Mouse (Mus musculus): ENCODE measurements around the gene Sema6d. TPM values are rescaled to one million over a fixed set of nuclear protein-coding genes. Genes with fewer than 3 reads are reported as not detected.
A peak's percentile ranks its signal among the peaks of the same experiment; 100 is the strongest.
"Not testable (repeated sequence)": the region's sequence is repeated elsewhere in the genome, so short reads cannot be mapped to it uniquely, and the experiment has no call there.

Gene Sema6d
- total RNA-seq, 1 experiment from 2014 or later, result not detected

GRCm38 (mm10) chr2:124258108-124258507, 168.3 kb downstream of the Sema6d start:
- no peak for ATAC-seq (replicated peaks; ENCODE audit: insufficient number of reproducible peaks, low FRiP score, low TSS enrichment, poor library complexity, severe bottlenecking)

- ATAC-seq (replicated peaks; ENCODE audit: insufficient number of reproducible peaks, low FRiP score, low TSS enrichment, poor library complexity, severe bottlenecking), result peak; percentile 75
Measured at GRCm38 (mm10) chr2:124264309-124264708, 174.5 kb downstream of the Sema6d start.

- ATAC-seq (replicated peaks; ENCODE audit: insufficient number of reproducible peaks, low FRiP score, low TSS enrichment, poor library complexity, severe bottlenecking), result no peak
Measured at GRCm38 (mm10) chr2:124271156-124271555, 181.4 kb downstream of the Sema6d start.

GRCm38 (mm10) chr2:124277492-124277891, 187.7 kb downstream of the Sema6d start:
- no peak for ATAC-seq (replicated peaks; ENCODE audit: insufficient number of reproducible peaks, low FRiP score, low TSS enrichment, poor library complexity, severe bottlenecking)

GRCm38 (mm10) chr2:124285109-124285508, 195.3 kb downstream of the Sema6d start:
- no peak for ATAC-seq (replicated peaks; ENCODE audit: insufficient number of reproducible peaks, low FRiP score, low TSS enrichment, poor library complexity, severe bottlenecking)

- ATAC-seq (replicated peaks; ENCODE audit: insufficient number of reproducible peaks, low FRiP score, low TSS enrichment, poor library complexity, severe bottlenecking), result 0 out of 2 replicates have a peak, but pooled peaks have one; percentile 31
Measured at GRCm38 (mm10) chr2:124289356-124289755, 199.6 kb downstream of the Sema6d start.

GRCm38 (mm10) chr2:124291145-124291544, 201.4 kb downstream of the Sema6d start:
- ATAC-seq (replicated peaks; ENCODE audit: insufficient number of reproducible peaks, low FRiP score, low TSS enrichment, poor library complexity, severe bottlenecking), result no peak

- ATAC-seq (replicated peaks; ENCODE audit: insufficient number of reproducible peaks, low FRiP score, low TSS enrichment, poor library complexity, severe bottlenecking), result no peak
Measured at GRCm38 (mm10) chr2:124293601-124294000, 203.8 kb downstream of the Sema6d start.

GRCm38 (mm10) chr2:124298351-124298750, 208.6 kb downstream of the Sema6d start:
- ATAC-seq (replicated peaks; ENCODE audit: insufficient number of reproducible peaks, low FRiP score, low TSS enrichment, poor library complexity, severe bottlenecking), result no peak

- ATAC-seq (replicated peaks; ENCODE audit: insufficient number of reproducible peaks, low FRiP score, low TSS enrichment, poor library complexity, severe bottlenecking), result 0 out of 2 replicates have a peak, but pooled peaks have one; percentile 27
Measured at GRCm38 (mm10) chr2:124298872-124299271, 209.1 kb downstream of the Sema6d start.

- no peak for ATAC-seq (replicated peaks; ENCODE audit: insufficient number of reproducible peaks, low FRiP score, low TSS enrichment, poor library complexity, severe bottlenecking)
Measured at GRCm38 (mm10) chr2:124308605-124309004, 218.8 kb downstream of the Sema6d start.

- no peak for ATAC-seq (replicated peaks; ENCODE audit: insufficient number of reproducible peaks, low FRiP score, low TSS enrichment, poor library complexity, severe bottlenecking)
Measured at GRCm38 (mm10) chr2:124309361-124310128, 219.8 kb downstream of the Sema6d start.

GRCm38 (mm10) chr2:124322528-124323215, 232.9 kb downstream of the Sema6d start:
- ATAC-seq (replicated peaks; ENCODE audit: insufficient number of reproducible peaks, low FRiP score, low TSS enrichment, poor library complexity, severe bottlenecking), result no peak

- no peak for ATAC-seq (replicated peaks; ENCODE audit: insufficient number of reproducible peaks, low FRiP score, low TSS enrichment, poor library complexity, severe bottlenecking)
Measured at GRCm38 (mm10) chr2:124324107-124324724, 234.4 kb downstream of the Sema6d start.

GRCm38 (mm10) chr2:124329473-124330130, 239.8 kb downstream of the Sema6d start:
- no peak for ATAC-seq (replicated peaks; ENCODE audit: insufficient number of reproducible peaks, low FRiP score, low TSS enrichment, poor library complexity, severe bottlenecking)

GRCm38 (mm10) chr2:124332890-124333289, 243.1 kb downstream of the Sema6d start:
- no peak for ATAC-seq (replicated peaks; ENCODE audit: insufficient number of reproducible peaks, low FRiP score, low TSS enrichment, poor library complexity, severe bottlenecking)

GRCm38 (mm10) chr2:124334655-124335054, 244.9 kb downstream of the Sema6d start:
- not testable (repeated sequence) for ATAC-seq (replicated peaks; ENCODE audit: insufficient number of reproducible peaks, low FRiP score, low TSS enrichment, poor library complexity, severe bottlenecking)

- ATAC-seq (replicated peaks; ENCODE audit: insufficient number of reproducible peaks, low FRiP score, low TSS enrichment, poor library complexity, severe bottlenecking), result no peak
Measured at GRCm38 (mm10) chr2:124338296-124338695, 248.5 kb downstream of the Sema6d start.

- ATAC-seq (replicated peaks; ENCODE audit: insufficient number of reproducible peaks, low FRiP score, low TSS enrichment, poor library complexity, severe bottlenecking), result no peak
Measured at GRCm38 (mm10) chr2:124354191-124354590, 264.4 kb downstream of the Sema6d start.

All from monocyte, adult 5-6 weeks (primary cell).